Mouse (Mus musculus): ENCODE results near the gene Zbtb46. TPM values are rescaled to one million over a fixed set of nuclear protein-coding genes. Genes with fewer than 3 reads are reported as not detected.
A peak's percentile ranks its signal among the peaks of the same experiment; 100 is the strongest.

The Zbtb46 gene
- total RNA-seq, 2 experiments from 2014 or later: 8.0 to 8.4 TPM

DNA sequence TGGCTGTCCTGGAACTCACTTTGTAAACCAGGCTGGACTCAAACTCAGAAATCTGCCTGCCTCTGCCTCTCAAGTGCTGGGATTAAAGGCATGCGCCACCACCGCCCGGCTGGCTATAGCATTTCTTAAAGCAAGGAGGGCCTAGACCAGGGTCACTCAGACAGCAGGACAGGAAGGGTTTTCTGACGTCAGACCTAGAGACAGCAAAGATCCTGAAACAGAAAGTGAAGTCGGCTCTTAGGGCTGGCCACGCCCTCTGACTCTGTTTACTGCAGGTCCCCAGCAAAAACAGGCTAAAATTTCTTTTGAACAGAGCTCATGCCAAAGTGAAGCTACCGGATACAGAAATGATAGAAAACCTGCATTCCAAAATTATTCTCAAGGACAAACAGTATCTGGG lies 49.6 kb downstream of the Zbtb46 start:
- no peak for DNase-seq (ENCODE audit: low spot score in 2 of 2)

DNA sequence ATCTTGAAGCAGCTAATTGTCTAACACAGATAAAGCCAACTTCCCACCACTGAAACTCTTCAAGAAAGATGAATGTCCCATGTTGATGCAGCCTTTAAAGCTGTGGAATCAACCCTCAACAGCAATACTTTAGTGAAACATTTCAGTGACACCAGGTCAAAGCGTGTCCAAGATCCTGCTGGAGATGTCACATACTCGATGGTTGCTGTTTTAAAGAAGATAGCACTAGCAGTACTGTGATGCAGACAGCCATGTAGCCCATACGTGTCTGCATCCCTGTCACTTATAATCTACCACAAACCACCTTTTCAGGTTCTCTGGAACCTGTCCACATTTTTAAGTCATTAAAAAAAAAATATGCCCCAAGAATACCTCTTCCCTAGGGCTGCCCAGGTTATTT lies 55.5 kb downstream of the Zbtb46 start:
- no peak for DNase-seq (ENCODE audit: low spot score in 2 of 2)

DNA sequence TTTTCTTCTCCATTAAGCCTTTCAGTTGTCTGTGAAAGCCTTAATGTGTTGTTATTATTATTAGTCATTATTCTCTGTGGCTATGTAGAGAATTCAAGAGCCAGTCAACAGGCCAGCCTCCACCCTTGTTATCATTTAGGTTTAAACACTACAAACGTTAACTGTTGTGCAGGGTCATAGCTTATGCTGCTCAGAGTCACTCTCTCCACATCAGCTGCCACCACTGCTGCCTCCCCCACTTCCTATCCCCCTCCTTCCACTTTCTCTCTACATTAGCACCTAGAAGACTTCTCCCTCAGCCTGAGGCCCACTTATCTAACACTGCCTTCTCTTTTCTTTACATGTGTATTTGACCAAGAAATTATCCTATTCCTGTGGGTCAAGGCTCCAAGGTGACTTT lies 57.7 kb downstream of the Zbtb46 start:
- no peak for DNase-seq (ENCODE audit: low spot score in 2 of 2)

DNA sequence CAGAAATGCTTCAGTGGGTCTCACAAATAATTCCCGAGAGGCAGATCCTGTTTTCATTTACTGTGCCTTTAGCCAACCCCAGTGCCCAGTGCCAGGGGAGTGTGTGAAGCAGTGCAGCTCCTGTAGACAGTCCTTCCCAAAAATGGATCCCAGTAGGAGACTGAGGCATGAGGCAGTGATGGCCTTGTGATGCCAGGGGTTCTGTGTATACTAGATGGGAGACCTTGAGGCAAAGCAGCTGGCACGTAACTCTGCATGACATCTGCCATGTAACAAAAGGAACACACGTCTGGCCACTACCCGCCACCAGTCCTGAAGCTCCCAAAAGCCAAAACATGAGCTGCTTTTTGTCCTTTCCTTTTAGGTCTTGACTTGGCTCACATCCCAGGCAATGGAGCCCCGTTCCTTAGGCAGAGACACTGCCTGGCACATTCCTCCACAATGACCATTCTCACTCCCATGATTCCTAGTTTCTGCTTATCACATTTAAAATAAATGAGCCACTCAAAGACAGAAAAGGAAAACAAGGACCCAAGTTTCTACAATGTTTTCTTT lies 61.9 kb downstream of the Zbtb46 start:
- no peak for DNase-seq (ENCODE audit: low spot score in 2 of 2)

DNA sequence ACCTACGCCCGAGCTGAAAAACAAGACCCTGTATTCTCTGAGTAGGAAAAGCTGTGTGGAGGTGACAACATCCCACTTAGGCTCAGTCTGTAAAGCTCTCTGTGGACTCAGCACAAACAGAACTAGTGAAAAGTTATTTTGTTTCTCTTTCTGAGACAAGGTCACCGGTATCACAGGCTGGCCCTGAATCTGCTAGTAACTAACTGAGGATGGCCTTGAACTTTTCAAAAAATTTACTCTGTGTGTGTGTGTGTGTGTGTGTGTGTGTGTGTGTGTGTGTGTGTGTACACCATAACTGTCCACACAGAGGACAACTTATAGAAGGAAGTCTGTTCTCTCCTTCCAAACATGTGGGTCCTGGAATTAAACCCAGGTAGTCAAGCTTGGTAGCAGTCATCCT lies 65.1 kb downstream of the Zbtb46 start:
- DNase-seq (ENCODE audit: low spot score in 2 of 2): no peak

DNA sequence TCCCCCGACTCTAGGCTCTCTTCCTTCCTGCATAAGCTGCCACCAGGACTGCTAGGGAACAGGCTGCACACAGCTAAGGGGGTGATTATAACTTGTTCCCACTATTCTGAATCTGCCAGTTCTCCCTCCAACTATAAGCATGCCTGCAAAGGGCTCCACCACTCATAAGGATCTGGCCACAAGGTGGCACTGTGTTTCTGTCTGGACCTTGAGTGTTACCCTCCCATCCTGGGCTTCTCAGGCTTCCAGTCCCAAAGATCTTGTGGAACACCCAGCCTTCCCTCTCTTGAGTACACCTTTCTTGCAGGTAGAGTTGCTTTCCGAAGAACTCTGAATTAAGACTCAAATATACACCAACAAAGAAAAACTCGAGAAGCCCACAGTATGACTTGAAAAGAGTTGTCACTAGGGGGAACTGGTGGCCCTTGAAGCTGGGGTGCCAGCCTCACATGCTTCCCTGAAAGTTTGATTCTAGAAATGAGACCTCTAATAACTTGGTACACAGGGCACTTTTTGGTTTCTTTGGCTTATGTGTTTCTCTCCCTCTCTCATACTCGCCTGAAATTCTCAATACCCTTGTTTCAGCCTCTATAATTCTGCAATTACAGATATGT lies 66.5 kb downstream of the Zbtb46 start:
- peak; percentile 75 to 93 for DNase-seq (ENCODE audit: low spot score in 2 of 2)

DNA sequence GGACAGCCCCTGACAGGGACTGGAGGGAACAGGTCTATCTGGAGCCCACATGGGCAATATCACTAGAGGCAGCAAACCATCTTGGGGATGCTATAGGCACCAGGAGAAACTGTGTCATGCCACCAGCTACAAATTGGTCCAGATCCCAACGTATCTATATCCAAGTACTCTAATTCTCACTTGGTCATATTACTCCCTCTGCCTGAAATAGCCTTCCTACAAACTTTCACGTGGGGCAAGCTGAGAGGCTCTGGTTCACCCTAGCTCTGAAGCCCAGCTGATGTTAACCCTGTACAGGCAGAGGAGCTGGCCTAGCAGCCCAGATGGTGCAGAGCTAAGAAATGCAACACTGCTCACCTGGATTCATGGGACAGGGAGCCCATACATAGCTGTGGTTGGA lies 67.7 kb downstream of the Zbtb46 start:
- DNase-seq (ENCODE audit: low spot score in 2 of 2): no peak

DNA sequence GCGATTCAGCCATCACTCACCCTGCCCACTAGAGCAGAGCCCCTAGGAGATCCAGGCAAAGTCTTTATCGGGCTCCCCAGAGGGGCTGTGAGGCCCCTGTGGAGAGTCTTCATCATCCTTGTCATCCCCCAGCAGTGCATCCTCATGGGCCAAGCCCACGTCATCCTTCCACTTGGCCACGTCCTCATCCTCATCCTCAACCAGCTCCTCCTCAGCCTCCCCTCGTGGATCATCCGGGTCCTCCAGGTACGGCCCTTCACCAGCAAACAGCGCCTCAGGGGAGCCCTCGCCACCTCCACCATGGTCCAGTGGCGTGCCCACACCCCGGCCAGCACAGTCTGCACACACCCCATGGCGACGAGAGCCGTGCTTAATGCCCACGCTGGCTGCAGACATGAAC lies 68.2 kb downstream of the Zbtb46 start:
- DNase-seq (ENCODE audit: low spot score in 2 of 2): no peak

DNA sequence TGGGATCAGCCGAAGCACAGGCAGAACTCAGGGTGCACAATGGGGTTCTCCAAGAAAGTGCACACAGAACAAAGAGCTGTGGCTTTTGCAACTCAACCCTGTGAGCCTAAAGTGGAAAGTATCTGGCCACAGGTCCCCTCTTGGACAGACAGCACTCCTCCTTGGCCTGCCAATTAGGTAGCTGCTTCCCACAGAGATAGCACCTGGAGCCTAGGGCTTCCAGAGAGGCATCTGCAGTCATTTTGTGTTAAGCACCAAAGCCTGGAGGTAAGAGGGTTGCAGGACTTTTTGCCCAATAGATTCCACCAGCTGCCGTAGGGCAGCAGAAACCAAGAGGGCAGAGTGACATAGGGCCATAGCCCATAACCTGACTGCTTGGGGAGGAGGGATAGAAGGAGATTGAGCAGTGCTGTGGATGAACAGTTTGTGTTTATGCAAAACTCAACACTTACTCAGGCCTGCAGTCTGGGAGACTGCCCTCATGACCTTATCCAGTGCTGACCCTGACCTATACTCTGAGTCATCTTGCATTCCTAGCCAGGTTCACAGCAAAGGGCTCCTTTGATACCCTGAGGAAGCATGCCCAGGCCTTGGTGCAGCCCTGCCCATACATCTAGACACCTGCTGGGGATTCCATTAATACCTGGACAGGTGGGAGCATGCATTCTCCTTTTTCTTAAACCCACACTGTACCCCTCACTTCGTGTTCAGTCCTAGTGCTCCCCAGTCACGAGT lies 68.9 kb downstream of the Zbtb46 start:
- DNase-seq (ENCODE audit: low spot score in 2 of 2): no peak

DNA sequence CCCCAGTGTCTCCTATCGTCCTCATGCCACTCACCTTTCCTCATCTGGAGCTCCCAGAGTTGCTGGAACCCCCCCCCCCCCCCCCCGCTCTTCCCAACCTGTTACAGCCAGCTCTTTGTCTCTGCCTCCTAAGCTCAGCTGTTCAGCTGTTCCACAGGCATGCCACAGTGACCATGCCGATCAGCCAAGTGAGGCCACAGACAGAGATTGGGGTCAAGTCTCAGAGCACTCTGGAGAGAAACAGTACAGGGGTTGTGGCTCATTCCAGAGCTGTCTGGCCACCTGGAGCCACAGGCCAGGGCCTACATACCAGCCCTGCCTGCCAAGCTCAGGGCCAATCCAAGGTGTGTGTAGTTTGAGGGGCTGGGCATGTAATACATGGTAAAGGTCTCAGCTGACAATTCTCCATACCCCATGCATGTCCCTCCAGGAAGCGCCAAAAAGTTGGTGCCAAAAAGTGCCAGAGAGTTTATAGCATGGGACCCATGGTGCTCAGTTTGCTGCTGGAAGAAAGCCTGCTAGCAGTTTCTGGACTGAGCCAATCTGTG lies 72.5 kb downstream of the Zbtb46 start:
- DNase-seq (ENCODE audit: low spot score in 2 of 2): no peak

DNA sequence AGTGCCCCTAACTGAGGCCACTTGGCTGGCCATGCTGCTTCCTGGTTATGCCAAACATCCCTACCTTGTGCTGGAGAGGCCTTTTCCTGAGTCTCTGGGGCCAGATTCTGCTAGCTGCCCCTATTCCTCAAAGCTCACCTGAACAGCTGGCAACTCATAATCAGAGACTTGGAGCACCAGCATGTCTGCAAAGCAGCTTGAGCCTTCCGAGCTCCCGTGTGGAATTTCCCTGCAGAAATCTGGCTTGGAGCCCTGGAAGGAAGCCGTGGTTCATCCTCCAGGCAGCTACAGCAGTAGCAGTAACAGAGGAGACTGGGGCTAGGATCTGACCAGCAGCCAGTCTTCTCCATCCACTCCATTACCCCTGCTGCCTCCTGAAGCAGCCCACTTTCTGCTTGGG lies 73.3 kb downstream of the Zbtb46 start:
- peak in 1 of 2 experiments; percentile 65 for DNase-seq (ENCODE audit: low spot score in 2 of 2)

DNA sequence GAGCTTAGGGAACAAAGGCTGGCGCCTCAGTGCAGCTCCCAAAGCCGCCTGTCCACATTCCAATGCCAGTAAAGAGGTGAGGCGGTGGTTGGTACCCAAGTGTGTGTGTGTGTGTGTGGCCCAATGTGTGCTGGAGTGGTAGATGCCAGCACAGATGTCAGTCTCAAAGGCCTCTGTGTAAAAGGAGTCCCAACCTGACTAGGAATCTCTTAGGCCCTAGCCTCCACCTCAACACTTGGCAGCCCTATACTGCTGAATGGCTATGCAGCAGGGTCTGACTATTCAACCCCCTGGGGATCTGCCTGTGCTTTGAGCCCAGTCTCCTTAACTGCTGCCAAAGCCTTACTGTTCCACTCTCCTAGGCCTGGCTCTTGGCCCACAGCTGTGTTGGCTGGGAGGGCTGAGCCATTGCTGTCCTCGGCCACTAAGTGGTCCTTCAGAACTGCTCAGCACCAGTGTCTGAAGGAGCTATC lies 74.3 kb downstream of the Zbtb46 start:
- peak in 1 of 2 experiments; percentile 22 for DNase-seq (ENCODE audit: low spot score in 2 of 2)

DNA sequence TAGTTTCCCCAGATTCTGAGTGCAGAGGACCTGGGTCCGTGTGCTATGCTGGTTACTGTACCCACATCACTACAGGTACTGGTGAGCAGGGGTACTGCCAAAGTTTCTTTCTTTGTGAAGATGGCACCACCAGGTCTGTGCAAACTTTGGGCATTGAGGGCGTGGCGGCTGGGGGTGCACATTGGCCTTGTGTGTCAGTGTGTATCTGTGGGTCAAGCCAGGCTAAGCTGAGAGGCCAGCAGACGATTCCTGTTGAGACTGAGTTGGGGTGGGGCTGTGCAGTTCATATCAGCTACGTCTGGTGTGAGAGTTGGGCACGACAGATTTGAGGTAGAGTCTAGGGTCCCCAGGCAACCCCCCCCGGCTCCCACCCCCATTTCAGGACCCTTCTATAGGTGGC lies 74.8 kb downstream of the Zbtb46 start:
- no peak for DNase-seq (ENCODE audit: low spot score in 2 of 2)

DNA sequence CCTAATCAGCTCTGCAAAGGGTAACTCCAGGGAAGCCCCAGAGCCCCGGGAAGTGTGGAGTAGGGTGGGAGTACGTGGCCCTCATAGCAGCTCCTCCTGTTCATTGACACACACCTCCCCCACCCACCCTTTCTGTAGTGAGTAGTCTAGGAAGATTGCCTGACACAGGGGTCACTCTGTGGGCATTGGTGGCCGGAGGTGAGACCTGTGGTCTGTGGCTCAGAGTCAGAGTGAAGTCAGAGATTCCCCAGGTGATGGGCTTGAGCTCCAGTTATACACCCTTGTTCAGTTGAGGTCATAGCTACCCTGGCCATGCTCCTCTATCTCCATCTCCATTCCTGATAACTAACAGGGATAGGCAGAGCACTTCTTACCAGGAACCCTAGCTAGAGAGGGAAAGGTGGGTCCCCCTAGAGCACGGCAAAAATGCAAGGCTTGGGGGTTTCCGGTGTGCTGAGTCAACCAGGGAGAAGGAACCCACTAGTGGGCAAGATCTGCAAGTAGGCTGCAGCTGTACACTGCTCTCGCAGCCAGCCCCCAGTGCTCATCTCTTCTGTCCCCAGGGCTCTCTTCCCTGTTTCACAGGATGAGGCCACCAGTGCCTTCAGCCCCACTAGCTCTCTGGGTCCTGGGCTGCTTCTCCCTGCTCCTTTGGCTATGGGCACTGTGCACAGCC lies 77.5 kb downstream of the Zbtb46 start:
- no peak for DNase-seq (ENCODE audit: low spot score in 2 of 2)

DNA sequence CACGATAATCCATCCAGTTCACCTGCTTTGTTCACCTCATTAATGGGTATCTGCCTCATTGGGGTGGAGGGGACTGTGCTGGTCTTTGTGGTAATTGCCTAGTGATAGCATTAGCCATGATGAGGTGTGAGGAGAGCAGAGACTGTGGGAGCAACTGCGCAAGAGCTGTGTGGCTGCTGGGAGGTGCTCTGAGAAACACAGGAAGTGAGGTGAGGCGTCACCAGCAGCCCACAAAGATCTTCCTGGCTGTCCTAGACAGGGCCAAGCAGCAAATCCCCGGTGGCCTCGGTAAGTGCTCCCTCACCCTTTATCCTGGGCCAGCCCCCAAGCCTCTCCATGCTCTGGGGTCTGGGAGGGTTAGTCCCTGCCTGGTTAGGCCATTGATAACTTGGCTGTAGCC lies 78.1 kb downstream of the Zbtb46 start:
- DNase-seq (ENCODE audit: low spot score in 2 of 2): no peak

DNA sequence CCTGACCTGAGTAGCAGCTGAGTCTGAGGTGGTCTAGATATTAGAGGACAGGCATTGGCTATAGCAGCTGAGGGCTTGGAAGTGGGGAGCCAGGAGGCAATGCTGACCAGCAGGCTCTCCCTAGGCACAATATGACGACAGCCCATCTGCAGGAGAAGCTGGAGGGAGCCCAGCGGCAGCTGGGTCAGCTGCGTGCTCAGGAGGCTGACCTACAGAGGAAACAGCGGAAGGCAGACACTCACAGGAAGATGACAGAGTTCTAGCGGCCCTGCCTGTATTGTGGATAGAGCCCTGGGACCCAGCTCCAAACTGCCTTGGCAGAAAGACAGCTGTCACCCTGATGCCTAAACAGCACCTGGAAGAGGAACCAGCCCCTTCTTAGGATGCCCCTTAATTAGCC lies 79.0 kb downstream of the Zbtb46 start:
- no peak for DNase-seq (ENCODE audit: low spot score in 2 of 2)

DNA sequence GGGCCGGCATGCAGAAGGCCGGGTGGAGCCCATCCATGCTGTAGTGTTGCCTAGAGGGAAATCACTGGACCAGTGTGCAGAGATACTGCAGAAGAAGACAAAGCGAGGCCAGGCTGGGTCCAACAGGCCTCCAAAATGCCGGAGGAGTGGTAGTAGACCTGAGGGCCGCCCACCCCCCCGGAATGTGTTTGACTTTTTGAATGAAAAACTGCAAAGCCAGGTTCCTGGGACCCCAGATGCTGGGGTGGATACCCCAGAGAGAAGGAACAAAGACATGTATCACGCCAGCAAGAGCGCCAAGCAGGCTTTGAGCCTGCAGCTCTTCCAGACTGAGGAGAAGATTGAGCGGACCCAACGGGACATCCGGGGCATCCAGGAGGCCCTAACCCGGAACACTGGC lies 79.4 kb downstream of the Zbtb46 start, which contains the start of gene Lime1:
TSS of gene Lime1 (plus strand) at position 301 of the 400 bp plus-strand sequence.
- DNase-seq (ENCODE audit: low spot score in 2 of 2): no peak

DNA sequence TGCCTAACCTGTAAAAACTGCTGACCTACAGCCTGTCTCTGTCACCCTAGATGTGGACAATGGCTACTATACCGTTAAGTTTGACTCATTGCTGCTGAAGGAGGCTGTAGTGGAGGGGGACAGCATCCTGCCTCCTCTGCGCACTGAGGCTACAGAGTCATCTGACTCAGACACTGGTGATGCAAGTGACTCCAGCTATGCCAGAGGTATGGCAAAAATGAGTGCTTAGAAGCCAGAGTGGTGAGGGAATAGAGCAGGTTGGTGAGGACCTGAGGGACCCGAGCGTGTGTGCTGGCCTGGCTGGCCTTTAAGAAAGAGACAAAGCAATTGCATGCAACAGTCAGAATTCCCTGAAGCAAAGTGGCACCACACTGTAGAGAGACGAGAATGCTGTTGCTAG lies 80.5 kb downstream of the Zbtb46 start:
- no peak for DNase-seq (ENCODE audit: low spot score in 2 of 2)

DNA sequence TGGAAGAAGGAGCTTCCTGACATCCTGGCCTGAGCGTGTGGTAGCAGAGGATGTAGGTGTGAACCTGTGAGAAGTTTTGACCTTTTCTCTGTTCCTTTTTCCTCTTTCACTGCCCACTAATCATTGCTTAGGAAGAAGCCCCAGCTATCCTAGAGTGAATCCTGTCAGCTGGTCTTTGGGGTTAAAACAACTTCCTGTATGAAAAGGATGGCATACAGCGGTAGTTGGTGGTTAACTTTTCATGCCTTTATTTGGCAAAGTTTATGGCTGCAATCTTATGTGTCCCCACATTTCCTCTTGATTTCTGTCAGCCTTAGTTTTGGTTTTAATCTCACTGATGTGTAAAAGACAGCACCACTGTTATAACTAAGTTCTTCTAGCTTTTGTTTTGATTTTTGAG lies 82.0 kb downstream of the Zbtb46 start:
- no peak for DNase-seq (ENCODE audit: low spot score in 2 of 2)

DNA sequence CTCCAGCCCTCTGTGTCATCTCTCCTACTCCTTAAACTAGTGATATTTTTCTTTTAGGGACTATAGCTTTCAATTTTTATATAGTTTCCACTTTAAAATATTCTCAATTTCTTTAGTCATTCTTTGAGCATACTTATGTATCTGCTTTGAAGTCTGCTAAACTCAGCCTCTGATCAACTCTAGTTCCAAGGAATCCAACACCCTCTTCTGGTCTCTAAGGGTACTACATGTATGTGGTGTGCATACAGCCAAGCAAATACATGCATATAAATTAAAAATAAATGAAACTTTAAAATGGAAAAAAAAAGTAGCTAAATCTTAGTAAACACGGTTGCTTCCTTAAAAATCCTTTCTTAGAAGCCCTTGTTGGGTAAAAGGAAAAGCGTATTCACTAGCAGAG lies 83.4 kb downstream of the Zbtb46 start:
- no peak for DNase-seq (ENCODE audit: low spot score in 2 of 2)

DNA sequence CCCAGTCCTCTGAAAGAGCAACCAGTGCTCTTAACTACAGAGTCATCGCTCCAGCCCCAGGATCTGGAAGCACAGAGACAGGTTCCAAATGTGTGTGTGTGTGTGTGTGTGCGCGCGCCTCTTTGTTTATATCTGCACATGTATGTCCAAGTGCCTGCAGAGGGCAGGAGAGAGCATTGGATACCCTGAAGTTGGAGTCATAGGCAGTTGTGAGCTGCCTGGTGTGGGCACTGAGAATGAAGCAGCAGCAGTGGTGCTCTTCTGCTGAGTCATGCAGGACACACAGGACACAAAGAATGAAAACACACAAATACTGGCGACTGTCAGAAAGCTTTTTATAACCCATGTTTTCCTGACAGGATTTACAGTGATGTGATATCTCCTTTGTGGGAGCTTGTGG lies 89.2 kb downstream of the Zbtb46 start:
- no peak for DNase-seq (ENCODE audit: low spot score in 2 of 2)

DNA sequence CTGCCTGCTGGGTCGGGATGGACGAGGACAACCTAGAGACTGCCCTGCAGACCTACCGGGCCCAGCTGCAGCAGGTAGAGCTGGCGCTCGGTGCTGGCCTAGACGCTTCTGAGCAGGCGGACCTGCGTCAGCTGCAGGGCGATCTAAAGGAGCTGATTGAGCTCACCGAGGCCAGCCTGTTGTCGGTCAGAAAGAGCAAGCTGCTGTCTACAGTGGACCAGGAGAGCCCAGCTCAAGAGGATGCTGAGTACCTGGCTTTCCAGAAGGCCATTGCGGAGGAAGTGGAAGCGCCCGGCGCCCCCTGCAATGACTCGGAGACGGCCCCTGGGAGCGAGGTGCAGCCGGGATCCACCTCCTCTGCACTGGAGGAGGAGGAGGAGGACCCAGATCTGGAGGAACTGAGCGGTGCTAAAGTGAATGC lies 93.6 kb downstream of the Zbtb46 start:
- DNase-seq (ENCODE audit: low spot score in 2 of 2): no peak

Measured in layer of hippocampus, adult 18-20 months (tissue).